Mouse (Mus musculus) kidney, embryonic 15.5 days (tissue): ENCODE results near the gene Tmem63b. TPM values are rescaled to one million over a fixed set of nuclear protein-coding genes. Genes with fewer than 3 reads are reported as not detected.

Experiments used
- ATAC-seq: fragments of 200-750 bp; cut with Nextera tagmentation; replicated peaks from 2 replicates; pipeline ENCODE4 v1.8.0; 2017; ENCODE audit warnings: moderate TSS enrichment; ENCODE audit not compliant: low FRiP score
- H3K27ac ChIP-seq: fragments of 300-500 bp; sonication (generic); 2 replicates; pipeline ENCODE4 v1.5.1; 2015; ENCODE audit warnings: mild to moderate bottlenecking, inconsistent platforms
- H3K27me3 ChIP-seq: fragments of 300-500 bp; sonication (generic); 2 replicates; pipeline ENCODE4 v1.6.1; 2015; ENCODE audit warnings: inconsistent platforms
- H3K36me3 ChIP-seq: fragments of 300-500 bp; sonication (generic); 2 replicates; pipeline ENCODE4 v1.6.1; 2015; ENCODE audit warnings: inconsistent platforms
- H3K4me1 ChIP-seq: fragments of 300-500 bp; sonication (generic); 2 replicates; pipeline ENCODE4 v1.6.1; 2015; ENCODE audit warnings: inconsistent platforms
- H3K4me2 ChIP-seq: fragments of 300-500 bp; sonication (generic); 2 replicates; pipeline ENCODE4 v1.6.1; 2015; ENCODE audit warnings: moderate library complexity, mild to moderate bottlenecking, inconsistent platforms
- H3K4me3 ChIP-seq: fragments of 300-500 bp; sonication (generic); replicated peaks from 2 replicates; pipeline ENCODE4 v1.5.1; 2015; ENCODE audit warnings: mild to moderate bottlenecking, inconsistent platforms
- H3K9ac ChIP-seq: fragments of 300-500 bp; sonication (generic); 2 replicates; pipeline ENCODE4 v1.6.1; 2015; ENCODE audit warnings: mild to moderate bottlenecking, inconsistent platforms
- H3K9me3 ChIP-seq: fragments of 300-500 bp; sonication (generic); replicated peaks from 2 replicates; pipeline ENCODE4 v1.6.1; 2016; ENCODE audit warnings: inconsistent platforms
- WGBS: fragments of 180-500 bp; shearing (Covaris S2); methylation state at CpG from one replicate; pipeline ENCODE4 v1.1.7; 2015; ENCODE audit warnings: mixed read lengths; 5-methylcytosine and 5-hydroxymethylcytosine counted together
- polyA plus RNA-seq: library from polyadenylated mRNA; unstranded; fragments of >200 nt; fragmentation: Nextera tagmentation; extraction: Ambion mirVana; gene quantifications from 2 replicates; pipeline ENCODE4 v1.2.1, GENCODE M21; 2015

Gene Tmem63b
- polyA plus RNA-seq, 1 experiment from 2014 or later, result 39.4 TPM

DNA sequence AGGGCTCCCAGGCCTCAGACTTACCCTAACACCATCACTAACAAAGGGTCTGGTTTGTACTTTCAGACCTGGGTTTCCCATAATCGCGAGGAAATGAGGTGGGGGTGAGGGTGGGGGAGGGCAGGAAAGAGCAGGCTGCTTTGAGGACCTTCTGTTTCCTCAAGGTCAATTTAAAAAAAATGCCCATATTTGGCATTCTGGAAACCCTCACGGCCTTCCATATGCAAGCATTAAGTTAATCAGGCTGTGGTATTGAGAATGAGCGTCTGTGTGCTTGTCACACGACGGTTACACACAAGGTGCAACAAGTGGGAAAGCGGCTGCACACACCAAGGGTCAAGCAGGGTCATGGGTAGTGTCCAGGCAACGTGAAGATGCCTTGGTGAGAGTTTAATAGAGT is 74.7 kb downstream of the Tmem63b start:
- WGBS, result 74% methylated on average over 8 of the region's 8 CpGs
- no peaks in the 10 kb centered on the region for H3K27me3 ChIP-seq
- H3K4me1 ChIP-seq, result peaks cover 8% of the 10 kb centered on the region
- H3K4me3 ChIP-seq, result no peak overlapping the region
- H3K36me3 ChIP-seq, result no peaks in the 10 kb centered on the region
- H3K27ac ChIP-seq, result no peak overlapping the region
- H3K4me2 ChIP-seq, result no peak overlapping the region
- no peaks in the 10 kb centered on the region for H3K9me3 ChIP-seq
- no peak for ATAC-seq
- H3K9ac ChIP-seq, result no peak overlapping the region

Other genes with a start within 250 kb of the Tmem63b start
- gene Spats1, start 211.5 kb downstream of the Tmem63b start, polyA plus RNA-seq, result 0.29 and 0.48 TPM in 2 replicates
- 21.7 and 24.6 TPM in 2 replicates for gene Aars2, start 180.1 kb downstream of the Tmem63b start, polyA plus RNA-seq
- gene Tcte1, start 163.5 kb downstream of the Tmem63b start, polyA plus RNA-seq, result 0.14 and 0.22 TPM in 2 replicates
- 3.1 and 3.4 TPM in 2 replicates for gene Tmem151b, start 137.2 kb downstream of the Tmem63b start, polyA plus RNA-seq
- gene Nfkbie, start 131.2 kb downstream of the Tmem63b start, polyA plus RNA-seq, result 5.3 and 5.7 TPM in 2 replicates
- gene Slc35b2, start 123.0 kb downstream of the Tmem63b start, polyA plus RNA-seq, result 142 TPM in 2 replicates
- 1,881 and 1,940 TPM in 2 replicates for gene Hsp90ab1, start 113.6 kb downstream of the Tmem63b start, polyA plus RNA-seq
- gene Slc29a1, start 87.3 kb downstream of the Tmem63b start, polyA plus RNA-seq, result 100 and 102 TPM in 2 replicates
- gene Mymx, start 84.8 kb downstream of the Tmem63b start, polyA plus RNA-seq, result 5.7 and 6.3 TPM in 2 replicates
- 0.57 and 0.87 TPM in 2 replicates for gene Capn11, start 27.6 kb downstream of the Tmem63b start, polyA plus RNA-seq
- gene Mrpl14, start 583 bp downstream of the Tmem63b start, polyA plus RNA-seq, result 144 and 152 TPM in 2 replicates
- gene 1600014C23Rik, start 46.9 kb upstream of the Tmem63b start, polyA plus RNA-seq, result 0.68 TPM in 1 of 2 replicates, not detected in the other